Mouse (Mus musculus): ENCODE data around the gene Slc29a1.
A peak's percentile ranks its signal among the peaks of the same experiment; 100 is the strongest.

Slc29a1 gene

DNA sequence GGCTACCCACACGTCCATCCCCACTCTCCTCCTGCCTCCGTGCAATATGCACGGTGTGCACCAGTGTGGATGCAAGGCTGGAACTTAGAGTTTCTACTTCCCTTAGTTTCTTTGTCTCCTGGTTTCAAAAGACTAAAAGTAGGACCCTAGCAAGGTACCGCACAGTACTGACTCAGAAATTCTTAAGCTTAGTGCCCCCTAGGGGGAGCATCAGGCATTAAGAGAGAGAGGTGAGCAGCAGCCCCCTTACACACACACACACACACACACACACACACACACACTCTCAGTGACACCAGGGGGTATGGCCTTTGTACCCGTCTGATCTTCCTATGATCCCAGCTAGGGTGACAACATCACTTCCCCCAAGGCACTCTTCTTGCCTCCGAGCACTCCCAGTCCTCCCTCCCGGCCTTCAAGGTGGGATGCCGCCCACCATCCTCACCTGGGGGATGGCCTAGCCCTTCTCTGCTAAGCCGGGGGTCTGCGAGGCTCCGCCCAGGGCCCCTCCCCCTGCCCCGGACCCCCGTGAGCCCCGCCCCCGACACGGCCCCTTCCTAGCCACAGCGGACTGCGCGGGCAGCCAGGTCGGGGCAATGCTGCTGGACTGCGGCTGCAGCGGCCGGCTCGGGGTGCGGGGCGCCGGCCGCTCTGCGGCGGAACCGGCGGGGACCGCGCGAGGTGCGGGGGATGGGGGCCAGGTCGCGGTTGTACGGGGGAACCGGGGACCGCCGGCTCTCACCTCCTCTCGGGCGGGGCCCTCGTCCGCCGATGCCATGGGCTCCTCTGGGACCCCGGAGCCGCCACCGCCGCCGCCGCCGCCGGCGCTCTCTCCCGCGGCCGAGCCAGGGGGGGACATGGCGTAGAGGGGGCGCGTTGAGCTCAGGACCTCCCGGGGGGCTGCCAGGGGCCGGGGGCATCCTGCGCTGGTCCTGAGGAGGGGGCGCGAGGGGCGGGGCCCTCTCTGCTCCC lies 50.6 kb downstream of the Slc29a1 start:
- DNase-seq = peak; percentile 77

DNA sequence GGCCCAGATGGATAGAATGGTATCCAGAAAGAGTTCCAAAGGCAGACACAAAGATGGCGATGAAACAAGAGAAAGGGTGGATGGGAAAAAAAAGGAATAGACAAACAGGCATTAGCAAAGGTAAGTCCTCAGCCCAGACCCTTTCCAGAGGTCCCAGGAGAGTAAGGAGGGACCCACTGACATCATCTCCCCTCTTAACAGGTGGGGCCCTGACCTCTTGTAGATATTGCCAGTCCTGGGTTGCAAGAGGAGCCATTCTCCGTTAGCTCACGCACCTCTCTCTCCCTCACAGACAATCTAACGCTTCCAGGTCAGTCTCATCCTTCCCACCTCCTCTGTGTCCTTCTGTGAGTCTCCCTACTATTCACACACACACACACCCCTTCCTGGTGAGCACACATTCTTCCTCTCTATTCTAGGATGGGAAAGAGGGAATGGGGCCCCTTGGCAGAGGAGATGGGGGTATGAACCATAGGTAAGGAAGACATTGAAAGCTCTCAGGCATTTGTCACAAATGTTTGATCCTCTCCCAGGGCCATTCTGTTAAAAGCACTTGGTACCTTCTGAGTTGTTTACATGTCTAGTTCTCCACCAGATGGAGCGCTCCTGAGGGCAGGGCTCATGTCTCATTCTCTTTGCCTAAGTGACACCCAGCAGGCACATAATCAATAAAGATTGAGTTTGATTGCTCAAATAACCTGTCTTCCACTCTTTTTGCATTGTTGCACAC lies 51.8 kb downstream of the Slc29a1 start:
- DNase-seq = no peak

DNA sequence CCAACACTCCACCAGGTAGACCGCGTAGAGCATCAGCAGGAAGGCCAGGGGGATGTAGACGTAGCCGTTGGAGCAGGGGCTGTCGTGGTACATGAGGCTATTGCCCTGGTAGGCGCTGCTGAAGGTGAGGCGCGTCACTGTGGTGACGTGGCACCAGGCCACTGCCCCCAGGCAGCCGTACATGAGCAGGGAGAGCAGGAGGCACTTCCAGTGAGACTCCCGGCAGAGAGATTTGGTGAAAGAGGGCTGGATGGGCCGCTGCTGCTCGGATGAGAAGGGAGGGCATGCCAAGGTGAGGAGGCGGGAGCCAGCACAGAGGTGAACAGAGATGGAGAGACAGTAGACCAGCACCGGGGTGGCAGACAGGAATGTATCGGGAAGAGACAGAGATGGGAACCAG lies 52.5 kb downstream of the Slc29a1 start:
- DNase-seq = no peak

DNA sequence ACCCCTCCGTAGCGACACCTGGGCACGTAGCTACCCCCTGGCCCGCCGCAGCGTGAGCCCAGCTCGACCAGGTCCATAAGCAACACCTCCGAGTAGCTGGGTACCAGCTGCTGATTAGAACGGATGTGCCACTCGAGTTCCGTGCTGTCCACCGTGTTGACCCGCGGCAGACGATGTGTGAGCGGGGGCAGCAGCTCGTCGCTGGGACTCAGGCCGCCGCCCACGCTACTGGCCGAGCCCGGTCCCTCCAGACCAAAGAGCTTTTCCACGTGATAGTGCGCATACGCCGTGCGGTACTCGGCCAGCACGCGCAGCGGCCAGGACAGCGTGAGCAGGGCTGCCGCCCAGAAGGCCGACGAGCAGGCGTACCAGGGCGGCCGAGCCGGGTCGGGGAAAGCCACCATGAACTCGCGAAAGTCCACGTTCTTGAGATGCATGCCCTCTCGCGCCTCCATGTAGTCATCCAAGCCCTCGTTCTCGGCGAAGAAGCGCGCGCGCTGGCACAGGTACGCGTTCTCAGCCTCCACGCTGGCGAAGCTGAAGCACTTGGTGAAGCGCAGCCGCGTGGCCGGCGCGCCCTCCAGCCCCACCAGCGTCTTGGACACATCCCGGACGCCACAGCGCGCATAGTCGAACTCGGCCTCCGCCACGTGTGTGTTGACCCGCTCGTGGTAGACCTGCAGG lies 54.0 kb downstream of the Slc29a1 start:
- DNase-seq = no peak

DNA sequence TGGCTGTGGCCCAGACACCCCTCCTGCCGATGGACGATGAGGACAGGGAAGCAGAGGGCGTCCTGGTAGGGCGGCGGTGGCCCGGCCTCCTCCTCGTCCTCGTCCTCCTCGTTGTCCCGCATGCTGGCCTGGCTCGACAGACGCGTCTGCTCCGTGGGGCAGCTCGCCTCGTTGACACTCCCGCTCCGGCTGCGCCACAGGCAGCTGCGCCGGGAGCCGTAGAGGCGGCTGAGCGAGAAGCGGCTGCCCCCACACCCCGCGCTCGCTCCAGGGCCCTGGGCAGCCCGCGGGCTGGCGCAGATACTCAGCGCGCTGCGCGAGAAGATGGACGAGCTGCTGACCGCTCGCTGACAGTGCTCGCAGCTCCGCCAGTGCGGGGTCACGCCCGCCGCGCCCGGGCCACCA lies 54.5 kb downstream of the Slc29a1 start:
- DNase-seq = peak; percentile 37

GRCm38 (mm10) chr17:45544001-45544872 lies 55.2 kb downstream of the Slc29a1 start:
- no peak for DNase-seq

DNA sequence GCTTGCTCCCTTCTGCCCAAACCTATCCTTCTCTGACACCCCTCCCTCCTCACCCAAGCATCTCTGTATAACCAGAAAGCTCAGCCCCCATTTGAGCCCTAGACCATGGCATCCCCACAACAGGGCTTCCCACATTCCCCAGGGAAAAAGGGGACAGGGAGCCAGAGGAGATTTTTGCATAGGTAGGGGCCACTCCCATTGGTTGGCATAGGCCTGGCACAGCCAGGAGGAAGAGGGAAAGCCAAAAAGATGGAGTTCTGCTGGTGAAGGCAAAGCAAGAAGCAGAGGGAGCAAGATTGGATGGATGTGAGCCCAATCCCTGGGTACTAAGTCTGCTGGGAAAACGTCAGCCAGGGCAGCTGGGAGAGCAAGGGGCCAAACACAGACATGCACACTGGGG lies 56.3 kb downstream of the Slc29a1 start:
- DNase-seq = no peak

- DNase-seq = no peak
Measured at GRCm38 (mm10) chr17:45542705-45543104, 56.7 kb downstream of the Slc29a1 start.

- no peak for DNase-seq
Measured at GRCm38 (mm10) chr17:45542129-45542528, 57.3 kb downstream of the Slc29a1 start.

GRCm38 (mm10) chr17:45539664-45540063 lies 59.7 kb downstream of the Slc29a1 start:
- no peak for DNase-seq

- no peak for DNase-seq
Measured at GRCm38 (mm10) chr17:45538394-45538793, 61.0 kb downstream of the Slc29a1 start.

- peak; percentile 73 for DNase-seq
Measured at GRCm38 (mm10) chr17:45536264-45536663, 63.1 kb downstream of the Slc29a1 start.
